28 mouse cellular contexts compared by ENCODE assay signal in genomic region chr19:8572485-8572884, GRCm38 (mm10). TPM values are rescaled to one million over a fixed set of nuclear protein-coding genes. Genes with fewer than 3 reads are reported as not detected.
DNase-seq lines count a peak whose midpoint lies in the region; ATAC-seq and TF ChIP-seq lines count a peak whose summit lies in the region.
"Had no signal": no experiment of that assay in that cellular context is flagged by ENCODE, and none has a peak within 500 bp of the region (broad histone marks: within the 10 kb centered on the region; RNA-seq: fewer than 3 reads in every experiment).

No protein-coding gene starts in this region.

- TF ChIP-seq POLR2A in liver, adult 2 months (IDR thresholded peaks at IDR 0.05; ENCODE audit: extremely low read depth, insufficient read depth, low read length) = no peak

- H3K9me3 ChIP-seq in liver, embryonic 11.5 days (ENCODE audit: control insufficient read depth, low read length) = no peaks in the 10 kb centered on the region
- H3K9me3 ChIP-seq: embryonic facial prominence, embryonic 12.5 days; embryonic facial prominence, embryonic 15.5 days; heart, embryonic 10.5 days; heart, embryonic 13.5 days; hindbrain, embryonic 12.5 days; hindbrain, embryonic 15.5 days had no signal

- no peak overlapping the region for H3K4me2 ChIP-seq in liver, embryonic 11.5 days
- H3K4me2 ChIP-seq: embryonic facial prominence, embryonic 12.5 days; embryonic facial prominence, embryonic 15.5 days; heart, embryonic 13.5 days; hindbrain, embryonic 12.5 days; hindbrain, embryonic 15.5 days had no signal

- DNase-seq in liver, adult 2 months (ENCODE audit: extremely low read depth, low read depth, low spot score) = peak; percentile 10
- DNase-seq in liver, embryonic 11.5 days (ENCODE audit: low spot score) = no peak
- peak; percentile 26 for DNase-seq in R1 (ENCODE audit: low read depth, low spot score)
- no peak for DNase-seq in cerebellum, adult 8-10 months
- DNase-seq in kidney, adult 9 months = no peak
- DNase-seq: adrenal gland, adult 2 months; adrenal gland, postnatal 14 days; cerebellum, adult 11 months; cerebellum, adult 9-10 months; cerebellum, postnatal 14 days; gastrocnemius, postnatal 25 days; heart, adult 2 months had no signal

- H3K27ac ChIP-seq in liver, adult 2 months (replicated peaks; ENCODE audit: insufficient read depth, low read depth, low read length) = no peak overlapping the region
- no peak overlapping the region for H3K27ac ChIP-seq in liver, embryonic 11.5 days (ENCODE audit: low read depth, low read length)
- H3K27ac ChIP-seq: embryonic facial prominence, embryonic 12.5 days; embryonic facial prominence, embryonic 15.5 days; heart, adult 2 months; heart, embryonic 10.5 days; heart, embryonic 13.5 days; hindbrain, embryonic 12.5 days had no signal

- H3K27me3 ChIP-seq in liver, adult 2 months (ENCODE audit: control insufficient read depth, insufficient read depth, low read length) = no peaks in the 10 kb centered on the region
- no peaks in the 10 kb centered on the region for H3K27me3 ChIP-seq in liver, embryonic 11.5 days (replicated peaks; ENCODE audit: control insufficient read depth, insufficient read depth, low read length)
- H3K27me3 ChIP-seq: embryonic facial prominence, embryonic 12.5 days; embryonic facial prominence, embryonic 15.5 days; heart, embryonic 13.5 days; hindbrain, embryonic 12.5 days; hindbrain, embryonic 15.5 days had no signal

- H3K4me1 ChIP-seq in liver, adult 2 months (ENCODE audit: control insufficient read depth, insufficient read depth, low read length) = peaks cover 17% of the 10 kb centered on the region
- no peaks in the 10 kb centered on the region for H3K4me1 ChIP-seq in liver, embryonic 11.5 days (replicated peaks; ENCODE audit: control insufficient read depth, insufficient read depth, low read length)
- H3K4me1 ChIP-seq: embryonic facial prominence, embryonic 12.5 days; hindbrain, embryonic 12.5 days had no signal

- no peak overlapping the region for H3K9ac ChIP-seq in liver, adult 2 months (ENCODE audit: low read depth, low read length)
- H3K9ac ChIP-seq in liver, embryonic 11.5 days (ENCODE audit: low read depth, low read length) = no peak overlapping the region
- H3K9ac ChIP-seq: embryonic facial prominence, embryonic 12.5 days; embryonic facial prominence, embryonic 15.5 days; heart, embryonic 13.5 days; hindbrain, embryonic 12.5 days; hindbrain, embryonic 15.5 days had no signal

- TF ChIP-seq CTCF in liver, adult 2 months (IDR thresholded peaks at IDR 0.05; ENCODE audit: low read depth, low read length) = no peak

- 31% methylated on average over 3 of the region's 3 CpGs for WGBS in liver, adult 2 months
- 22% methylated on average over 3 of the region's 3 CpGs for WGBS in liver, embryonic 11.5 days

- no peaks in the 10 kb centered on the region for H3K79me2 ChIP-seq in liver, adult 2 months (ENCODE audit: control insufficient read depth, insufficient read depth, low read length)

- no peak for ATAC-seq in liver, embryonic 11.5 days (replicated peaks; ENCODE audit: low FRiP score)
- peak; percentile 62 for ATAC-seq in megakaryocyte progenitor cell, adult 5-6 weeks (replicated peaks; ENCODE audit: poor library complexity)
- ATAC-seq: CD4-positive, CD25-positive, alpha-beta regulatory T cell, adult 4 months; forebrain, embryonic 14.5 days had no signal

- no peak overlapping the region for H3K4me3 ChIP-seq in liver, adult 2 months (ENCODE audit: insufficient read depth, low read depth, low read length)
- no peak overlapping the region for H3K4me3 ChIP-seq in liver, embryonic 11.5 days (ENCODE audit: low read depth, low read length)
- H3K4me3 ChIP-seq: embryonic facial prominence, embryonic 12.5 days; embryonic facial prominence, embryonic 15.5 days; heart, adult 2 months; heart, embryonic 10.5 days; heart, embryonic 13.5 days; hindbrain, embryonic 12.5 days; hindbrain, embryonic 15.5 days had no signal

- no peaks in the 10 kb centered on the region for H3K36me3 ChIP-seq in liver, adult 2 months (ENCODE audit: control insufficient read depth, insufficient read depth, low read length)
- no peaks in the 10 kb centered on the region for H3K36me3 ChIP-seq in liver, embryonic 11.5 days (ENCODE audit: control insufficient read depth, insufficient read depth, low read length)
- H3K36me3 ChIP-seq: embryonic facial prominence, embryonic 12.5 days; embryonic facial prominence, embryonic 15.5 days; heart, embryonic 10.5 days; heart, embryonic 13.5 days; hindbrain, embryonic 12.5 days; hindbrain, embryonic 15.5 days had no signal

RNA-seq across cellular contexts. Expression of gene Slc22a8, which starts 18.6 kb away (rescaled TPM):
- total RNA-seq in liver, adult 2 months (2014; rRNA removed) = not detected in 2 replicates
- 0.02 TPM in 1 of 2 replicates, not detected in the other for polyA plus RNA-seq in liver, adult 2 months (2012; rRNA removed)
- polyA plus RNA-seq in liver, embryonic 11.5 days (2014; fragmentation: Nextera tagmentation; extraction: Ambion mirVana) = 2.0 and 2.9 TPM in 2 replicates
- total RNA-seq in megakaryocyte progenitor cell, adult 5-6 weeks (2015) = not detected in 2 replicates
- total RNA-seq in megakaryocyte progenitor cell, adult 5-6 weeks (2017) = not detected in 2 replicates
- total RNA-seq: gastrocnemius, adult 8-10 months; gastrocnemius, postnatal 25 days; heart, adult 2 months; heart, postnatal 25 days; hematopoietic stem cell, adult 5-6 weeks had no signal
- polyA plus RNA-seq: C2C12 had no signal

RNA-seq across cellular contexts. Expression of gene Slc22a6, which starts 45.4 kb away (rescaled TPM):
- not detected in 2 replicates for total RNA-seq in liver, adult 2 months (2014; rRNA removed)
- polyA plus RNA-seq in liver, adult 2 months (2012; rRNA removed) = 0.02 TPM in 1 of 2 replicates, not detected in the other
- not detected in 2 replicates for polyA plus RNA-seq in liver, embryonic 11.5 days (2014; fragmentation: Nextera tagmentation; extraction: Ambion mirVana)
- total RNA-seq in megakaryocyte progenitor cell, adult 5-6 weeks (2015) = not detected in 2 replicates
- total RNA-seq in megakaryocyte progenitor cell, adult 5-6 weeks (2017) = not detected in 2 replicates
- total RNA-seq: adrenal gland, adult 2 months; adrenal gland, postnatal 14 days; gastrocnemius, adult 8-10 months; gastrocnemius, postnatal 25 days; heart, adult 2 months; heart, postnatal 25 days; hematopoietic stem cell, adult 5-6 weeks had no signal
- polyA plus RNA-seq: adrenal gland, adult 2 months; C2C12; CD4-positive, CD25-positive, alpha-beta regulatory T cell, adult 4 months; gonadal fat pad, adult 2 months; heart, adult 2 months; heart, embryonic 13.5 days; heart, embryonic 16.5 days; intestine, embryonic 14.5 days had no signal

Comparison
In these comparisons a context has a peak if more than half of its experiments do, and no peak if none do; other contexts are left out.
1. DNase-seq: peak in liver, adult 2 months (single experiment) and R1 (single experiment); none in liver, embryonic 11.5 days (single experiment), cerebellum, adult 8-10 months (single experiment) and kidney, adult 9 months (single experiment).